Mouse (Mus musculus) embryonic facial prominence, embryonic 15.5 days (tissue): ENCODE measurements around the gene Llgl1. TPM values are rescaled to one million over a fixed set of nuclear protein-coding genes. Genes with fewer than 3 reads are reported as not detected.

Experiments used
- ATAC-seq: fragments of 200-750 bp; cut with Nextera tagmentation; 2 replicates; pipeline ENCODE4 v1.8.0; 2017; ENCODE audit warnings: low read depth, moderate TSS enrichment; ENCODE audit not compliant: insufficient number of reproducible peaks, low FRiP score, low TSS enrichment
- H3K27ac ChIP-seq: fragments of 300-500 bp; sonication (generic); replicated peaks from 2 replicates; pipeline ENCODE4 v1.5.1; 2015; ENCODE audit warnings: mild to moderate bottlenecking, inconsistent platforms
- H3K27me3 ChIP-seq: fragments of 300-500 bp; sonication (generic); 2 replicates; pipeline ENCODE4 v1.6.1; 2015; ENCODE audit warnings: inconsistent platforms
- H3K36me3 ChIP-seq: fragments of 300-500 bp; sonication (generic); 2 replicates; pipeline ENCODE4 v1.6.1; 2015; ENCODE audit warnings: mild to moderate bottlenecking, inconsistent platforms
- H3K4me1 ChIP-seq: fragments of 300-500 bp; sonication (generic); 2 replicates; pipeline ENCODE4 v1.6.1; 2015; ENCODE audit warnings: inconsistent platforms
- H3K4me2 ChIP-seq: fragments of 300-500 bp; sonication (generic); replicated peaks from 2 replicates; pipeline ENCODE4 v1.6.1; 2015; ENCODE audit warnings: mild to moderate bottlenecking, inconsistent platforms
- H3K4me3 ChIP-seq: fragments of 300-500 bp; sonication (generic); replicated peaks from 2 replicates; pipeline ENCODE4 v1.5.1; 2015; ENCODE audit warnings: mild to moderate bottlenecking, inconsistent platforms
- H3K9ac ChIP-seq: fragments of 300-500 bp; sonication (generic); 2 replicates; pipeline ENCODE4 v1.6.1; 2015; ENCODE audit warnings: inconsistent platforms
- H3K9me3 ChIP-seq: fragments of 300-500 bp; sonication (generic); replicated peaks from 2 replicates; pipeline ENCODE4 v1.6.1; 2016; ENCODE audit warnings: inconsistent platforms
- WGBS: fragments of 180-500 bp; shearing (Covaris S2); methylation state at CpG from one replicate; pipeline ENCODE4 v1.1.7; 2015; 5-methylcytosine and 5-hydroxymethylcytosine counted together
- polyA plus RNA-seq: library from polyadenylated mRNA; unstranded; fragments of >200 nt; fragmentation: Nextera tagmentation; extraction: Ambion mirVana; gene quantifications from 2 replicates; pipeline ENCODE4 v1.2.1, GENCODE M21; 2015

Llgl1 gene
- polyA plus RNA-seq, 1 experiment from 2014 or later, result 56.8 TPM

- Histone ChIP-seq H3K9ac (peak overlapping the region; percentile 79), H3K4me1 (peaks cover 30% of the 10 kb centered on the region), H3K36me3 (peaks cover 42% of the 10 kb centered on the region), H3K9me3 (no peaks in the 10 kb centered on the region), H3K4me3 (peak overlapping the region; percentile 94), H3K27me3 (no peaks in the 10 kb centered on the region), H3K4me2 (peak overlapping the region; percentile 77), H3K27ac (peak overlapping the region; percentile 94)
- ATAC-seq, result peak; percentile 1
- WGBS, result 2% methylated on average over 12 of the region's 12 CpGs
These were observed 28.0 kb downstream of the Llgl1 start for GRCm38 (mm10) chr11:60727392-60728140.

- Histone ChIP-seq H3K4me3 (peak within 1 kb of the TSS; percentile 94), H3K9me3 (no peaks in the 10 kb centered on the region), H3K27me3 (no peaks in the 10 kb centered on the region), H3K9ac (peak within 1 kb of the TSS; percentile 79), H3K4me2 (peak within 1 kb of the TSS; percentile 77), H3K27ac (peak within 1 kb of the TSS; percentile 94), H3K36me3 (peaks cover 38% of the 10 kb centered on the region), H3K4me1 (peaks cover 30% of the 10 kb centered on the region)
- ATAC-seq, result peak; percentile 90
- 3% methylated on average over 44 of the region's 44 CpGs for WGBS
These were observed 28.8 kb downstream of the Llgl1 start, which contains the start of gene Mief2 for GRCm38 (mm10) chr11:60728260-60728761. Gene Mief2 (plus strand): TSS chr11:60728398.

GRCm38 (mm10) chr11:60729217-60729641 is 29.7 kb downstream of the Llgl1 start:
- Histone ChIP-seq H3K9ac (no peak overlapping the region), H3K4me1 (peaks cover 30% of the 10 kb centered on the region)
- WGBS, result 74% methylated on average over 6 of the region's 6 CpGs

GRCm38 (mm10) chr11:60730169-60730568 is 30.6 kb downstream of the Llgl1 start:
- no peak overlapping the region for H3K4me2 ChIP-seq
- H3K9me3 ChIP-seq, result no peaks in the 10 kb centered on the region
- H3K9ac ChIP-seq, result no peak overlapping the region
- H3K4me1 ChIP-seq, result peaks cover 30% of the 10 kb centered on the region
- 84% methylated on average over 9 of the region's 9 CpGs for WGBS
- no peaks in the 10 kb centered on the region for H3K27me3 ChIP-seq
- H3K4me3 ChIP-seq, result no peak overlapping the region
- ATAC-seq, result no peak
- no peak overlapping the region for H3K27ac ChIP-seq
- peaks cover 24% of the 10 kb centered on the region for H3K36me3 ChIP-seq

More at GRCm38 (mm10) chr11:60729217-60729641, 29.7 kb downstream of the Llgl1 start:
- peak overlapping the region; percentile 94 for H3K4me3 ChIP-seq
- peaks cover 33% of the 10 kb centered on the region for H3K36me3 ChIP-seq
- ATAC-seq, result no peak
- H3K9me3 ChIP-seq, result no peaks in the 10 kb centered on the region
- H3K27me3 ChIP-seq, result no peaks in the 10 kb centered on the region
- H3K4me2 ChIP-seq, result peak overlapping the region; percentile 77
- H3K27ac ChIP-seq, result no peak overlapping the region

GRCm38 (mm10) chr11:60731251-60731650 is 31.7 kb downstream of the Llgl1 start:
- Histone ChIP-seq H3K9ac (no peak overlapping the region), H3K36me3 (peaks cover 29% of the 10 kb centered on the region), H3K9me3 (no peaks in the 10 kb centered on the region), H3K27me3 (no peaks in the 10 kb centered on the region), H3K4me2 (no peak overlapping the region), H3K27ac (no peak overlapping the region), H3K4me3 (no peak overlapping the region), H3K4me1 (peaks cover 24% of the 10 kb centered on the region)
- WGBS, result 85% methylated on average over 14 of the region's 14 CpGs
- ATAC-seq, result no peak

GRCm38 (mm10) chr11:60734206-60734605 is 34.7 kb downstream of the Llgl1 start:
- WGBS, result 72% methylated on average over 2 of the region's 2 CpGs
- H3K36me3 ChIP-seq, result peaks cover 37% of the 10 kb centered on the region
- no peak overlapping the region for H3K4me2 ChIP-seq
- no peaks in the 10 kb centered on the region for H3K27me3 ChIP-seq
- H3K9ac ChIP-seq, result no peak overlapping the region
- H3K4me1 ChIP-seq, result peaks cover 5% of the 10 kb centered on the region
- ATAC-seq, result no peak
- no peak overlapping the region for H3K27ac ChIP-seq
- no peak overlapping the region for H3K4me3 ChIP-seq
- no peaks in the 10 kb centered on the region for H3K9me3 ChIP-seq

GRCm38 (mm10) chr11:60735191-60735590 is 35.7 kb downstream of the Llgl1 start:
- 77% methylated on average over 5 of the region's 5 CpGs for WGBS
- Histone ChIP-seq H3K9me3 (no peaks in the 10 kb centered on the region), H3K9ac (no peak overlapping the region), H3K4me1 (no peaks in the 10 kb centered on the region), H3K27me3 (no peaks in the 10 kb centered on the region), H3K4me3 (no peak overlapping the region), H3K36me3 (peaks cover 44% of the 10 kb centered on the region), H3K4me2 (no peak overlapping the region), H3K27ac (no peak overlapping the region)
- no peak for ATAC-seq

GRCm38 (mm10) chr11:60736491-60736890 is 37.0 kb downstream of the Llgl1 start:
- Histone ChIP-seq H3K27me3 (no peaks in the 10 kb centered on the region), H3K9ac (no peak overlapping the region), H3K36me3 (peaks cover 46% of the 10 kb centered on the region), H3K27ac (no peak overlapping the region), H3K9me3 (no peaks in the 10 kb centered on the region), H3K4me2 (no peak overlapping the region), H3K4me1 (no peaks in the 10 kb centered on the region), H3K4me3 (no peak overlapping the region)
- ATAC-seq, result no peak
- WGBS, result 84% methylated on average over 3 of the region's 3 CpGs

GRCm38 (mm10) chr11:60737450-60737849 is 37.9 kb downstream of the Llgl1 start:
- ATAC-seq, result no peak

GRCm38 (mm10) chr11:60740321-60740720 is 40.8 kb downstream of the Llgl1 start:
- no peak overlapping the region for H3K9ac ChIP-seq
- peaks cover 66% of the 10 kb centered on the region for H3K36me3 ChIP-seq
- WGBS, result 76% methylated on average over 3 of the region's 3 CpGs
- no peak overlapping the region for H3K4me3 ChIP-seq
- H3K27ac ChIP-seq, result no peak overlapping the region
- H3K27me3 ChIP-seq, result no peaks in the 10 kb centered on the region
- no peaks in the 10 kb centered on the region for H3K4me1 ChIP-seq
- no peak for ATAC-seq
- H3K9me3 ChIP-seq, result no peaks in the 10 kb centered on the region
- no peak overlapping the region for H3K4me2 ChIP-seq

More at GRCm38 (mm10) chr11:60737450-60737849, 37.9 kb downstream of the Llgl1 start:
- H3K4me2 ChIP-seq, result no peak overlapping the region
- H3K27me3 ChIP-seq, result no peaks in the 10 kb centered on the region
- H3K9me3 ChIP-seq, result no peaks in the 10 kb centered on the region
- no peaks in the 10 kb centered on the region for H3K4me1 ChIP-seq
- H3K4me3 ChIP-seq, result no peak overlapping the region
- H3K36me3 ChIP-seq, result peaks cover 51% of the 10 kb centered on the region
- H3K9ac ChIP-seq, result no peak overlapping the region
- H3K27ac ChIP-seq, result no peak overlapping the region

GRCm38 (mm10) chr11:60755570-60755969 is 56.0 kb downstream of the Llgl1 start:
- no peaks in the 10 kb centered on the region for H3K9me3 ChIP-seq
- ATAC-seq, result no peak
- H3K4me3 ChIP-seq, result no peak overlapping the region
- peaks cover 78% of the 10 kb centered on the region for H3K36me3 ChIP-seq
- no peaks in the 10 kb centered on the region for H3K4me1 ChIP-seq
- H3K27me3 ChIP-seq, result no peaks in the 10 kb centered on the region
- H3K4me2 ChIP-seq, result no peak overlapping the region
- no peak overlapping the region for H3K9ac ChIP-seq
- H3K27ac ChIP-seq, result no peak overlapping the region
- 94% methylated on average over 7 of the region's 7 CpGs for WGBS
